Mouse (Mus musculus): ENCODE data around the gene Sfxn5.
A peak's percentile ranks its signal among the peaks of the same experiment; 100 is the strongest.

DNA sequence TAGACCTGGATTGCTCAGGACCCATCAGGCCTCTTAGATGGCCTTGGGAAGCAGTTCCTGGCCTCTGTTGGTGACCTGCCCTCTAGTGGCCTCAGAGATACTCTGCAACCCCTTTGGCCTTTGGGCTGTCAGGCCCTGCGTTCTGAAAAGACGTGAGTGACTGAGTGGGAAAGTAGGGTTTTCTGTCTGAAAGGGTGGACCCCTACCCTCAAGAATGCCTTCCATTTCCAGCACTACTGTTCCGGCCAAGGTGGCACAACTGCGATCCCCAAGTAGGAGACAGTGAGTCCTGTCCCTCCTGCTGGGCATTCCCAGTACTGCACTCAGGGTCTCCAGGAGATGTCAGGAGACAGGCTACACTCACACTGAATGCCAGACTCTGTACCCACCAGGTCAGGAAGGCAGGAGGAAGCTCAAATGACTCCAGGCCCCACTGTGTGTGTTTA, 94.2 kb downstream of the Sfxn5 start:
- no peak for TF ChIP-seq POLR2A (IDR thresholded peaks at IDR 0.05; ENCODE audit: borderline replicate concordance, insufficient read depth, low read length)
- TF ChIP-seq CTCF (IDR thresholded peaks at IDR 0.05; ENCODE audit: borderline replicate concordance, insufficient read depth, low read depth, low read length), result peak; percentile 76
